Mouse (Mus musculus) heart, postnatal 0 days (tissue): Measurements from ENCODE around the gene Hcfc2. TPM values are rescaled to one million over a fixed set of nuclear protein-coding genes. Genes with fewer than 3 reads are reported as not detected.

Source experiments
- ATAC-seq: fragments of 200-750 bp; cut with Nextera tagmentation; 2 replicates; pipeline ENCODE4 v1.8.0; 2017; ENCODE audit warnings: low read depth, moderate number of reproducible peaks, moderate library complexity; ENCODE audit not compliant: insufficient read depth
- DNase-seq: peaks from one replicate; pipeline ENCODE4 v3.0.0-alpha.2; 2016; ENCODE audit warnings: low spot score
- H3K27ac ChIP-seq: fragments of 300-500 bp; sonication (generic); 2 replicates; pipeline ENCODE4 v1.5.1; 2014; ENCODE audit warnings: low read depth, mild to moderate bottlenecking
- H3K27me3 ChIP-seq: fragments of 300-500 bp; sonication (generic); 2 replicates; pipeline ENCODE4 v1.6.1; 2014; ENCODE audit warnings: low read length, mixed read lengths; ENCODE audit not compliant: control insufficient read depth, insufficient read depth
- H3K36me3 ChIP-seq: fragments of 300-500 bp; sonication (generic); replicated peaks from 2 replicates; pipeline ENCODE4 v1.6.1; 2014; ENCODE audit warnings: low read length, mixed read lengths; ENCODE audit not compliant: control insufficient read depth, insufficient read depth
- H3K4me1 ChIP-seq: fragments of 300-500 bp; sonication (generic); 2 replicates; pipeline ENCODE4 v1.6.1; 2014; ENCODE audit warnings: antibody characterized with exemption; ENCODE audit not compliant: control insufficient read depth, insufficient read depth
- H3K4me2 ChIP-seq: fragments of 300-500 bp; sonication (generic); 2 replicates; pipeline ENCODE4 v1.6.1; 2014; ENCODE audit warnings: low read depth, mild to moderate bottlenecking, low read length, moderate library complexity
- H3K4me3 ChIP-seq: fragments of 300-500 bp; sonication (generic); 2 replicates; pipeline ENCODE4 v1.5.1; 2014; ENCODE audit warnings: low read depth, low read length
- H3K9ac ChIP-seq: fragments of 300-500 bp; sonication (generic); replicated peaks from 2 replicates; pipeline ENCODE4 v1.6.1; 2014; ENCODE audit warnings: low read depth, low read length, mixed read lengths
- H3K9me3 ChIP-seq: fragments of 300-500 bp; sonication (generic); replicated peaks from 2 replicates; pipeline ENCODE4 v1.6.1; 2016; ENCODE audit warnings: low read length; ENCODE audit not compliant: control insufficient read depth
- CTCF ChIP-seq: IDR thresholded peaks from 2 replicates; pipeline ENCODE4 v1.5.1; 2016; ENCODE audit warnings: antibody characterized with exemption, control low read depth, low read depth
- EP300 ChIP-seq: IDR thresholded peaks from 2 replicates; pipeline ENCODE4 v1.6.1; 2016; ENCODE audit warnings: antibody characterized with exemption, low read depth
- WGBS: fragments of 180-500 bp; shearing (Covaris S2); extraction: QIAGEN DNeasy Blood & Tissue Kit; methylation state at CpG from one replicate; pipeline ENCODE4 v1.1.7; 2014; 5-methylcytosine and 5-hydroxymethylcytosine counted together
- polyA plus RNA-seq: library from polyadenylated mRNA; unstranded; fragments of >200 nt; fragmentation: Nextera tagmentation; extraction: Ambion mirVana; gene quantifications from 2 replicates; pipeline ENCODE4 v1.2.1, GENCODE M21; 2015
- total RNA-seq: library from RNA; depleted of rRNA; stranded (reverse); fragments of >200 nt; gene quantifications from 2 replicates; pipeline ENCODE4 v1.2.3, GENCODE M21; 2014; ENCODE audit warnings: low replicate concordance

Gene Hcfc2
- total and polyA plus RNA-seq, 2 experiments from 2014 or later: 30.5 to 34.3 TPM

- Histone ChIP-seq H3K9me3 (no peaks in the 10 kb centered on the region), H3K27me3 (0 out of 2 replicates have a peak, but pooled peaks cover 4% of the 10 kb centered on the region), H3K36me3 (no peaks in the 10 kb centered on the region), H3K27ac (peak within 1 kb of the TSS; percentile 45), H3K4me2 (peak within 1 kb of the TSS; percentile 46), H3K4me3 (peak within 1 kb of the TSS; percentile 2), H3K4me1 (peaks cover 3% of the 10 kb centered on the region; the same call in 1 of the 2 replicates), H3K9ac (no peak within 1 kb of the TSS; the same call in 1 of the 2 replicates)
- ATAC-seq (peak; percentile 73), DNase-seq (peak; percentile 57)
- 3% methylated on average over 14 of the region's 14 CpGs for WGBS
- TF ChIP-seq CTCF (no peak), EP300 (no peak)
Measured at GRCm38 (mm10) chr10:82690494-82690893, 5.5 kb upstream of the Hcfc2 start, which contains the start of gene Glt8d2. Glt8d2 (minus strand) TSS chr10:82690650.

GRCm38 (mm10) chr10:82696453-82697079, 606 bp downstream of the Hcfc2 start:
- peak; percentile 6 for DNase-seq
- 49% methylated on average over 4 of the region's 4 CpGs for WGBS
- H3K36me3 ChIP-seq: peaks cover 4% of the 10 kb centered on the region
- no peak for ATAC-seq
- 0 out of 2 replicates have a peak, but pooled peaks cover 4% of the 10 kb centered on the region for H3K27me3 ChIP-seq
- TF ChIP-seq CTCF (no peak), EP300 (no peak)
- peak overlapping the region; percentile 75 for H3K27ac ChIP-seq
- no peak overlapping the region for H3K4me2 ChIP-seq
- H3K9ac ChIP-seq: no peak overlapping the region
- no peak overlapping the region for H3K4me3 ChIP-seq
- H3K9me3 ChIP-seq: no peaks in the 10 kb centered on the region
- peaks cover 16% of the 10 kb centered on the region; the same call in 1 of the 2 replicates for H3K4me1 ChIP-seq

GRCm38 (mm10) chr10:82697305-82697898, 1.4 kb downstream of the Hcfc2 start:
- Histone ChIP-seq H3K4me3 (no peak overlapping the region), H3K4me1 (peaks cover 16% of the 10 kb centered on the region; the same call in 1 of the 2 replicates), H3K9me3 (no peaks in the 10 kb centered on the region), H3K36me3 (peaks cover 10% of the 10 kb centered on the region), H3K27me3 (no peaks in the 10 kb centered on the region), H3K27ac (peak overlapping the region; percentile 75; the same call in 1 of the 2 replicates), H3K9ac (no peak overlapping the region), H3K4me2 (no peak overlapping the region)
- DNase-seq (peak; percentile 68), ATAC-seq (no peak)
- WGBS: 81% methylated on average over 3 of the region's 3 CpGs
- TF ChIP-seq CTCF (no peak), EP300 (no peak)

- Histone ChIP-seq H3K27me3 (no peaks in the 10 kb centered on the region), H3K27ac (peak overlapping the region; percentile 58), H3K4me2 (peak overlapping the region; percentile 96), H3K36me3 (peaks cover 14% of the 10 kb centered on the region), H3K9me3 (no peaks in the 10 kb centered on the region), H3K4me1 (peaks cover 16% of the 10 kb centered on the region; the same call in 1 of the 2 replicates), H3K9ac (peak overlapping the region; percentile 79), H3K4me3 (peak overlapping the region; percentile 97)
- no peak for TF ChIP-seq EP300
- no peak for TF ChIP-seq CTCF
- DNase-seq (peak; percentile 78), ATAC-seq (peak; percentile 95)
- WGBS: under 1% methylated on average over 42 of the region's 42 CpGs
Measured at GRCm38 (mm10) chr10:82698712-82699261, 2.8 kb downstream of the Hcfc2 start.

GRCm38 (mm10) chr10:82699296-82699941, 3.5 kb downstream of the Hcfc2 start:
- ATAC-seq: peak; percentile 64
- Histone ChIP-seq H3K36me3 (peaks cover 17% of the 10 kb centered on the region), H3K9me3 (no peaks in the 10 kb centered on the region), H3K4me2 (peak overlapping the region; percentile 96), H3K27me3 (no peaks in the 10 kb centered on the region), H3K9ac (peak overlapping the region; percentile 79), H3K4me3 (peak overlapping the region; percentile 97), H3K27ac (peak overlapping the region; percentile 58), H3K4me1 (peaks cover 16% of the 10 kb centered on the region; the same call in 1 of the 2 replicates)
- TF ChIP-seq CTCF (no peak), EP300 (no peak)
- DNase-seq: peak; percentile 16
- WGBS: under 1% methylated on average over 47 of the region's 59 CpGs
